Mouse (Mus musculus): ENCODE data around the gene Gm7029. TPM values are rescaled to one million over a fixed set of nuclear protein-coding genes. Genes with fewer than 3 reads are reported as not detected.

Gm7029 gene
- total and polyA plus RNA-seq, 3 experiments = not detected

DNA sequence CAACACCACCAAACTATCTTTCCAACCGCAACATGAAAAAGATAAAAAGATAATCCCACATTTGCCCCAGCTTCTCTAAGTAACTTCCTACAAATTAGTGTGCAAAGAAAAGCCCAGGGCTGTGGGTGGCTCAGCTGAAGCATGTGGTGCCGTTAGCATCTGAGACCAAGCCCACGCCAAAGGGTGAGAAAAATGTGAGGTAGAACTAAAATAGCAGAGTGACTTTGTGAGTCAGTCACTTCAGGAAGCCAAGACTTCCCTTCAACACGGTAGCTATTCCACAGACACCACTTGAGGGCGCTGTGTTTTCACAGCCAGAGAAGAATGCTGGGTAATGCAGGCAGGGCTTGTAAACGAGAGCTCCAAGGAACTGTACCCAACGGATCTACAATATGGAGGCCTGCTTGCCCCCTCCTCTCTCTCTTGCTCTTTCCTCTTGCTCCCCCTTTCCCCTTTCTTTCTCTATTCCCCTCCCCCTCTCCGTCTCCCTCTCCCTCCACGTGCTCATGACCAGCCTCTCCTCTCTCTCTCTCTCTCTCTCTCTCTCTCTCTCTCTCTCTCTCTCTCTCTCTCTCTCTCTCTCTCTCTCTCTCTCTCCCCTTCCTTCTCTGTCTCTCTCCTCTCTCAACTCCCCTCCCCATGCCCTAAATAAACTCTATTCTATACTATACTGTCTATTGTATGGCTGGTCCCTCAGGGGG lies 8.2 kb upstream of the Gm7029 start (continued):
- TF ChIP-seq NRF1 (IDR thresholded peaks at IDR 0.05; ENCODE audit: low read depth, low read length) = 0 out of 2 replicates have a peak, but pooled peaks have one; percentile 29
- TF ChIP-seq CTCF (conservative IDR thresholded peaks at IDR 0.05 in 1 of 2, IDR thresholded peaks at IDR 0.05 in 1 of 2; ENCODE audit: low read depth in 2 of 2, low read length in 2 of 2) = peak; percentile 78 to 81
- no peak for TF ChIP-seq GABPA (IDR thresholded peaks at IDR 0.05; ENCODE audit: insufficient replicate concordance, low read depth, low read length)
- TF ChIP-seq MAX (IDR thresholded peaks at IDR 0.05; ENCODE audit: low read length) = peak; percentile 67
- TF ChIP-seq PAX5 (IDR thresholded peaks at IDR 0.05; ENCODE audit: low read length) = no peak
- no peak for TF ChIP-seq ZMIZ1 (IDR thresholded peaks at IDR 0.05; ENCODE audit: low read depth, low read length)
- peak; percentile 52 for TF ChIP-seq BHLHE40 (IDR thresholded peaks at IDR 0.05; ENCODE audit: low read depth, low read length)
- TF ChIP-seq ZNF384 (IDR thresholded peaks at IDR 0.05; ENCODE audit: low read depth, low read length) = no peak
- no peak for TF ChIP-seq POLR2AphosphoS2 (IDR thresholded peaks at IDR 0.05; ENCODE audit: low read depth, low read length)
- TF ChIP-seq MXI1 (IDR thresholded peaks at IDR 0.05; ENCODE audit: low read depth, low read length) = no peak

DNA sequence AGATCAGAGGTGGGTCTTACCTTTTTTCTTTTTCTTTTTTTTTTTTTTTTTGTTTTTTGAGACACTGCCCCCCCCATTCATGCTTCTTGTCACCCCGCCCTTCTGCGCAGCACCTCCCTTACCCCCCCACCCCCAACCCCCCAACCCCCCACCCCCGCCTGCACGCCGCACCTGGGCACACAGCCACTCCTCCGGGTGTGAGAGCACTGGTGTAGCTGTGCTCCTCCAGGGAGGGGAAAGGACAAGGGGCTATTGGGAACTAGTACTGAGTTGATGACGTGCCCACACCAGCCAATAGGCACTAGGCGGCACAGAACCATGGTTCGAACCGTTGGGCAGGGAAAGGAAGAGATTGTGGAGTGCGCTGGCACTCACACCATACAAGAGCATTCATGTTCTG lies 774 bp downstream of the Gm7029 start:
- no peak for DNase-seq (ENCODE audit: extremely low read depth)
- no peak overlapping the region for H3K4me2 ChIP-seq (ENCODE audit: insufficient read depth, low read depth, poor library complexity, severe bottlenecking)
- H3K27me3 ChIP-seq (replicated peaks) = no peaks in the 10 kb centered on the region
- no peak overlapping the region for H3K27ac ChIP-seq (ENCODE audit: insufficient read depth, low read depth)
- peaks cover 20 to 31% of the 10 kb centered on the region in 2 experiments for H3K36me3 ChIP-seq (replicated peaks in 1 of 2; ENCODE audit: control insufficient read depth in 1 of 2, insufficient read depth in 1 of 2, low read length in 1 of 2)
- TF ChIP-seq NELFE (IDR thresholded peaks at IDR 0.05; ENCODE audit: low read depth, low read length) = no peak
- no peak for TF ChIP-seq PAX5 (IDR thresholded peaks at IDR 0.05; ENCODE audit: low read length)
- no peak for TF ChIP-seq E2F4 (IDR thresholded peaks at IDR 0.05; ENCODE audit: insufficient replicate concordance, low read depth, low read length)
- TF ChIP-seq JUN (IDR thresholded peaks at IDR 0.05; ENCODE audit: insufficient read depth, low read depth, low read length) = no peak
- no peak for TF ChIP-seq ZMIZ1 (IDR thresholded peaks at IDR 0.05; ENCODE audit: low read depth, low read length)
- no peak for TF ChIP-seq NRF1 (IDR thresholded peaks at IDR 0.05; ENCODE audit: low read depth, low read length)
- TF ChIP-seq MYC (IDR thresholded peaks at IDR 0.05; ENCODE audit: low read depth, low read length) = no peak
- no peak for TF ChIP-seq SMC3 (IDR thresholded peaks at IDR 0.05; ENCODE audit: low read depth, low read length)
- TF ChIP-seq ETS1 (conservative IDR thresholded peaks at IDR 0.05; ENCODE audit: low read depth, low read length) = no peak
- no peak for TF ChIP-seq CTCF (conservative IDR thresholded peaks at IDR 0.05 in 1 of 2, IDR thresholded peaks at IDR 0.05 in 1 of 2; ENCODE audit: low read depth in 2 of 2, low read length in 2 of 2)
- TF ChIP-seq EP300 (IDR thresholded peaks at IDR 0.05; ENCODE audit: low read length) = no peak
- no peak for TF ChIP-seq MAX (IDR thresholded peaks at IDR 0.05; ENCODE audit: low read length)
- TF ChIP-seq RCOR1 (conservative IDR thresholded peaks at IDR 0.05; ENCODE audit: low read depth, low read length) = no peak
- TF ChIP-seq ELF1 (IDR thresholded peaks at IDR 0.05; ENCODE audit: low read depth, low read length) = no peak
- no peak for TF ChIP-seq MAFK (IDR thresholded peaks at IDR 0.05; ENCODE audit: insufficient replicate concordance, low read length)
- no peak for TF ChIP-seq MXI1 (IDR thresholded peaks at IDR 0.05; ENCODE audit: low read depth, low read length)
- no peak for TF ChIP-seq TBP (conservative IDR thresholded peaks at IDR 0.05; ENCODE audit: low read depth, low read length)
- no peak for TF ChIP-seq ZKSCAN1 (IDR thresholded peaks at IDR 0.05; ENCODE audit: borderline replicate concordance, low read depth, low read length)
- no peak for TF ChIP-seq RAD21 (IDR thresholded peaks at IDR 0.05; ENCODE audit: low read depth, low read length)
- no peak overlapping the region for H3K9ac ChIP-seq (ENCODE audit: insufficient read depth, low read depth)
- no peaks in the 10 kb centered on the region for H3K79me2 ChIP-seq (replicated peaks; ENCODE audit: control insufficient read depth, extremely low read depth, insufficient read depth, poor library complexity, severe bottlenecking)
- H3K4me1 ChIP-seq (ENCODE audit: control insufficient read depth in 1 of 2, insufficient read depth in 2 of 2) = no peaks in the 10 kb centered on the region
- H3K9me3 ChIP-seq (replicated peaks; ENCODE audit: low read length) = no peaks in the 10 kb centered on the region
- in situ Hi-C loops (cut with MboI; ENCODE audit: low pct_ligation_motif_present, low pct_unique_long_range_greater_than_20kb, low sequenced_read_pairs) (no loop called here), dilution Hi-C loops (cut with MboI; ENCODE audit: extremely low pct_ligation_motif_present, extremely low pct_unique_long_range_greater_than_20kb, low sequenced_read_pairs) (no loop called here)
- H3K4me3 ChIP-seq (replicated peaks in 1 of 3; ENCODE audit: low read depth in 2 of 3, low read length in 2 of 3, poor library complexity in 1 of 3) = no peak overlapping the region
